Mouse (Mus musculus): Measurements from ENCODE around the gene Napa.

- TF ChIP-seq EP300 (IDR thresholded peaks at IDR 0.05; ENCODE audit: insufficient read depth, low read depth, low read length), result no peak
- no peak for TF ChIP-seq CTCF (IDR thresholded peaks at IDR 0.05; ENCODE audit: low read depth, low read length)
- TF ChIP-seq POLR2A (IDR thresholded peaks at IDR 0.05; ENCODE audit: insufficient read depth, low read length), result no peak
These were observed 48.7 kb upstream of the Napa start for GRCm38 (mm10) chr7:16049576-16049915.

All from ES-Bruce4 (cell line).